Mouse (Mus musculus) lung, postnatal 0 days (tissue): ENCODE results near the gene Elob.

Experiments used
- CTCF ChIP-seq: IDR thresholded peaks from 2 replicates; pipeline ENCODE4 v1.5.1; 2016; ENCODE audit warnings: antibody characterized with exemption, mild to moderate bottlenecking
- EP300 ChIP-seq: IDR thresholded peaks from 2 replicates; pipeline ENCODE4 v1.6.1; 2016; ENCODE audit warnings: antibody characterized with exemption, mild to moderate bottlenecking, control low read depth

- peak; percentile 74 for TF ChIP-seq CTCF
- no peak for TF ChIP-seq EP300
Measured at GRCm38 (mm10) chr17:23843812-23844273, 14.9 kb upstream of the Elob start, which contains the start of the genes Prss32 and Prss41.
